Mouse (Mus musculus): ENCODE data around the gene Nr2f1.
A peak's percentile ranks its signal among the peaks of the same experiment; 100 is the strongest.

The Nr2f1 gene

DNA sequence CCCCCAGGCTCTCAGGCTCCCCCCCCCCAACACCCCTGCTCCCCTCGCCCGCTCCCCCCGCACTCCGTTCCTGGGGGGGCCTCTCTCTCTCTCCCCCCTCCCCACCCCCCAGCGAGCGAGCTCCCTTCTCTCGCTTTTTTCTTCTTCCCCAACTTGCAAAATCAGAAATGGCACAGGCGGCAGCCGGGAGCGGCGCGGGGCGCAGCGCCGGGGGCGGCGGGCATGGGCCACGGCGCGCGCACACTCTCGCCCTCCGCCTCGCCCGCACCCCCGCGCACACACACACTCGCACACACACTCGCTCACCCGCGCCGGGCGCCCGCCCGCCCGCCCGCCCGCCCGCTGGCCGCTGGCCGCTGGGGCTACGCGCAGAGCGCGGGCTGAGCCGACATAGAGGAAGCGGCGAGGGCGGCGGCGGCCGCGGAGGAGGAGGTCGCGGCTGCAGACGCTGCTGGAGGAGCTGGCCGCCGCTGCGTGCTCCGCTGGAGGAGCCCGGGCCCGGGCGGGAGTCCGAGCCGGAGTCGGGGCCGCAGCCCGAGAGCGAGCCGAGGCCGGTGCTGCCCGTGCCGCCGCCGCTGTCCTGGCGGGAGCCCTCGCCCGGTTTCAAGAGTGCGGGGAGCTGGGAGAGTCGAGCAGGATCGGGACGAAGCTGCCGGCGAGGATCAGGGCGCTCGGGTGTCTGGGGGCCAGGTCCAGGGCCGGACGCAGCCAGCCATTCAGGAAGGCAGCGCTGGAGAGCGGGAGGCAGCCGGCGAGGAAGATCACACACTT, 501 bp downstream of the Nr2f1 start:
- DNase-seq: peak; percentile 24

DNA sequence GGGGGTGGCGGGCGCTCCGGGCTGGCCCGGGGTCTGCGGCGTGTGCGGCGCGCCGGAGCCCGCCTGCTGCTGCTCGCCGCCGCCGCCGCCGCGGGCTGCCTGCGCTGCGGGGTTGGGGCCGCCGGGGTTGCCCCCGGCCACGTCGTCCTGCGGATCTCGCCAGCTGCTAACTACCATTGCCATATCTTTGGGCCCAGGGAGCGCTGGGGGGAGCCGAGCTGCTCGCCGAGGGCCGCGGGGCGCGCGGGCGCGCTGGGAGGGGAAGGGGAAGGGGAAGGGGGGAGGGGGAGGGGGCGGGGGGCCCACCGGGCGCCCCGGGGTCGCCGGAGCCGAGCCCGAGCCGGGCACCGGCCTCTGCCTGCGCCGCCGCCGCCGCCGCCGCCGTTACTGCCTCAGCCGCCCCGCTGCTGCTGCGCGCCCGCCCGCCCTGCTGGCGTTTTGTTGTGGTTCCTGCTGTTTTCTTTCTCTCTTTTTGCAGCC, 1.1 kb downstream of the Nr2f1 start:
- no peak for DNase-seq

DNA sequence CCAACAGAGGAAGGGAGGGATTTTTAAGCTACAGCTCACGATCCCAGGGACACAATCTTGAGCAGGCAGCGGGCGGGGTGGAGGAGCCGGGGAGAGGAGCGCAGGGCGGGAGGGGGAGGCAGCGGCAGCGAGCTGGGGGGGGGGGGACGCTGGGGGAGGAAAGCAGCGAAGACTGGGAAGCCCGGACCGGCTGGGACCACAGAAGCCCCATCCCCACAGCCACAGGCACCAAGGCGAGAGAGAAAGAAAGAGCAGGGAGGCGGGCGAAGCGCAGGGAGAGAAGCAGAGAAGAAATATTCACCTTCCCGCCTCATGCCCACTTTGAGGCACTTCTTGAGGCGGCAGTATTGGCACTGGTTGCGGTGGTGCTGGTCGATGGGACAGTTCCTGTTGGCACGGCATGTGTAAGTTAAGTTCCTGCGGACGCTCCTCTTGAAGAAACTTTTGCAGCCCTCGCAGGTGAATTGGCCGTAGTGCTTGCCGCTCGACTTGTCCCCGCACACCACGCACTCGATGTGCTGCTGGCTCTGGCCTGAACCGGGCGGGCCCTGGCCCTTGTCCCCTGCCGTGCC, 1.7 kb downstream of the Nr2f1 start:
- DNase-seq: no peak

DNA sequence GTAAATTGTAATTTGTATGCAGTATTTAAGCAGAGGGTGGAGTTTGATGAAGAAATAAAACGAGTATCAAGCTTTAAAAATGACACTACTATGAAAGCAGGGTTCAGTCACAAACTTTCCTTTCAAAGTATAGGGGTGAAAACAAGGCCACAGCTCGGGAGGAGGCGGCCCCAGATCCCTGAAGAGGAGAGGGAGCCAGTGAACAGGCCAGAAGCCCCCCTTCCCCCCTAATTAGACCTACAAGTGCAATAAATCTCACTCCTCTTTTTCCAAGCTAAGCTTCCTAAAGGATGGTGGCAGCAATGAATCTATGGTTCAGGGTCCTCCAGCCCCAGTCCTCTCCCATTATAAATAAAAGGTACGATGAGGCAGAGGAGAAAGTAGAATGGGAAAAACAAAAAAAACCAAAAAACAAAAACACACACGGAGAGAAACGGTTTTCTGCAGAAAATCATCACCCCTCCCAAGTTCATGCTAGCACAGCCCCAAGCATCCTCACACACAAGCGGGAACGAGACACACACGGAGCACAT, 2.2 kb downstream of the Nr2f1 start:
- DNase-seq: no peak

DNA sequence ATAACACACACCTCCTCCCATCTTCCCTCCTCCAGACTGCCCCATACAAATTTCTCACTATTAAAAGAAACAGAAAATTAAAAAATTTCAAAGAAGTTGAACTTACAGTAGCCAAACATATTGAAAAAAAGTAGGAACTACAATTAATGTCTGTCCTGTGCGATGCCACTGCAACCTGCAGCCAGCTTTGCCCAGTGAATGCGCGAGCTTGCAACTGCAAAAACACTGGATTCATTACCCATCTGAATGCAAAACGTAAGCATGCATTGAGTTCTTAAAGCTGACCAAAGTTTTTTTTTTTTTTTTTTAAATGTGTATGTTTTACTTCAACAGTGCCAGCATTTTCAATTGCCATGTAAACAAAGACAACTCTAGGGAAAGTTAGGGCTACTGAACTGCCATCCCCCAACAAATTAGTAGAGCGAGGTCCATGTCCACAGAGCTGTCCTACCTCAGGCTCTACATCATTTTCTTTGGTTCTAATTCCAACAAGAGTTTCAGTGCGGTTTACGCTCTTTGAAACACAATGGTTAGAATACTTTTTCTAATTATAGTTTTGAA, 3.2 kb downstream of the Nr2f1 start:
- no peak for DNase-seq

DNA sequence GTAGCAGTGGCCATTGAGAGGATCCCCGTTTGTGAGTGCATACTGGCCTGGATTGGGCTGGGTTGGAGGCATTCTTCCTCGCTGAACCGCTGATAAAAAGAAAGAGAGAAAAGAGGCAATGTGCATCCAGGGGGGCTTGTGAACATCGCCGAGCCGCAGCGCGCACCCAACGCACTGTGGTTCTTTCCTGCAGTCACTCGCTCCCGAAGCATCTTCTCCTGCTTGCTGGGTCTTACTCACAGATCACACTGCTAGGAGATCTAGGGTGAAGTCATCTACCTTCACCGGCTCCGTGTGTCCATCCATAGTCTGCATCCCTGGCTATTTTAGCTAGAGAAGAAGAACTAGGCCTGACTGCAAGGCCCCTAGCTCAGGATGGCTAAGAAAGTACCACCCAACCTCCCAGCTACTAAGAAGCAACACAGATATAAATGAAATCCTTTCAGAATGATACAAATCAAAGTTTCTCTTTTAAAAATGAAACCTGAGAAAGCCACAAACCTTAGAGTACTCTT, 3.9 kb downstream of the Nr2f1 start:
- DNase-seq: no peak

DNA sequence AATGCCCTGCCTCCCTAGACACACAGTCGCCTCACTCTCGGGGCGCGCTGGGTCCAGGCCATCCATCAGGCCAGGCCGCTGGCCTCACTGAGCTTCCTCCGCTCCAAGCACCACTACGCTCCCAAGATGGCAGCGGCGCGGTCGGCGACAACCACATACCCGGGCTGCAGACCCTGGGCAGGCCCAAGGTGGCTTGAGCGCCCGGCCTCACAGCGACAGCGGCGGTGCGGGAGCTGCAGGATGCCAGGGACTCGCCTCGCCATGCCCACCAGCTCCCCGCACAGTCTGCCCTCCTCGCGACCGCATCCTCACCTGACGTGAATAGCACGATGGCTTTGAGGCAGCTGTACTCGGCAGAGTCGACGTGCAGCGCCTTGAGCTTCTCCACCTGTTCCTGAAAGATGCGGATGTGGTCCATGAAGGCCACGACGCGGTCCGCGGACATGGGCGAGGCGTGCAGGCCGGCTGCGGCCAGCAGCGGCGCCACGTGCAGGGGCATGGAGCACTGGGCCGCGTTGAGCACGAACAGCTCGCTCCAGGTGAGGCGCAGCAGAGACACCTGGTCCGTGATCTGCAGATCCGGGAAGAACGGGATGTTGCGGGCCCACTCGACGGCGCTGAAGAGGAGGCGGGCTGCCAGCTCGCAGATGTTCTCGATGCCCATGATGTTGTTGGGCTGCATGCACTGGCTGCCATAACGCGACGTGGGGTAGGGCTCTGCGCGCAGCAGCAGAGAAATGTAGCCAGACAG, 4.5 kb downstream of the Nr2f1 start:
- no peak for DNase-seq

DNA sequence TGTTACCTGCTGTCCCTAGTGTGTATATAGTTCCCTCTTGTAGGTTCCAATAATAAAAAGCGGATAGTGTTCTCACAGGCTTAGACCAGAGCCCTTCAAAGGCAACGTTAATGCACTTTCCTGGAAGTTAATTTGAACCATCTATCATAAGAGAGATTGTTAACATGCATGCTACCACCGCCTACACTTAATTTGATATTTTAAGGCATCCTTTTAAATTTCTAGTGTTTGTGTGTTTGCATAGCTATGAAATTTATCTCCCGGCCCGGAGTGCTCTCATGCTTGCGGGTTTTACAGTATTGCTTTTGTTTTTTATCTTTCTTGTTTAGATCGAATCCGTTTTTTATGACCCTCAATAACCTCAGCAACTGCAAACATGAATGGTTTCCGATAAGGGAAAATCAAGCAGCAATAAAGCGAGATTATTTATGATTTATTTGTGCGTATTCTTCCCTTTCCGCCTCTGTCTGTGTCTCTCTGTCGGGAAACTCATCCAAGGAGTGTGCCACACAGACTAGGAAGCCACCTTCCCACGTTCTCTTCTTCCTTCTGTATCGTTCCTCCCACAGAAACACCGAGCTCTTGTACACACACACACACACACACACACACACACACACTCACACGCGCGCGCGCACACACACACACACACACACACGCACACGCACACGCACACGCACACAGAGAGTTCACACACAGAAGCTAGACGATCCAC, 5.3 kb downstream of the Nr2f1 start:
- DNase-seq: no peak

DNA sequence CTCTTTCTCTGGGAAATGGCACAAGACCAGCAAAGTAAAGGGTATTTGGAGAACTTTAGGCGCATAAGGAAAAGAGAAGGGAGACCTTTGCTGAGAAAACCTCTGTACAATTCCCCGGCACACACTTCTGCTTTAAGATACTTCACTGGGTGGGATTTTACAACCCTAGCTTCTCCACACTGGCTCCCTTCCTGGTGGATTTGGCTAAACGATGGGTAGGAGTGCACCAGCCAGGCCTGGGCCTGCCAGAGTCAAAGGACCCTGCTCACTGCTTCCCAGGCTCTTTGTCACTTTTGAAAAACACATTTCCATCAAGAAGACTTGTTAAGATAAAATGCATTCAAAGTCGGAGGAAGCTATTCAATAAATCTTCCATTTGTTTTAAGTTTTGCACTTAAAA, 6.3 kb downstream of the Nr2f1 start:
- DNase-seq: no peak

DNA sequence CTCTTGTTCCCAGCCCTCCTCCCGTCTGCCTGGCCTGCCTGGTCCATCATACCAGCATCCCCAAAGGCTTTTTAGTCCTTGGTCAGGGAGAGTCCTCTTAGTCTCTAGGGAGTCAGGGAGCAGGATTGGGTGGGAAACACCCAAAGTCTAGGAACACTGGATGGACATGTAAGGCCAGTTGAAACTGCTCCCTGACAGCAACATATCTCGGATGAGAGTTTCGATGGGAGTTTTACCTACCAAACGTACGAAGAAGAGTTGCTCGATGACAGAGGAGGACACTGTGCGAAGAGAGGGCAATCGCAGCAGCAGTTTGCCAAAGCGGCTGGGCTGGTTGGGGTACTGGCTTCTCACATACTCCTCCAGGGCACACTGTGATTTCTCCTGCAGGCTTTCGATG, 10.0 kb downstream of the Nr2f1 start:
- DNase-seq: no peak

DNA sequence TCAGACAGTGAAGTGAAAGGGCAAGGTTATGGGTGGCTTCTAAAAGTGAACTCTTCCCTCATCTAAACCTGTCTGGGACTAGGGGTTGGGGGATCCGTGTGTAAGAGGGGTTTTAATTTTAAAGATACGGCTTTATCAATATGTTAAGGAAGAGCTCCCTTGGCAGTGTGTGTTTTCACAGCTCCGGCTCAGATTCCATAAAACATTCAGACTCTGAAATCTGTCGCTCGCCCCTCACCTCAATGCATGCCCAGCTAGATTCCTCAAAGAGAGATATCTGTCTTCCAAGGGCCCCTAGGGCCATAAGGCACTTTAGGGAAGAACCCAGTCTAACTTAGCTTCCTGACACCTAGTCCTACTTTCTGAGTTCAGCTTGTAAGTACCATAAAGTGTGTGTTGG, 11.7 kb downstream of the Nr2f1 start:
- DNase-seq: no peak

DNA sequence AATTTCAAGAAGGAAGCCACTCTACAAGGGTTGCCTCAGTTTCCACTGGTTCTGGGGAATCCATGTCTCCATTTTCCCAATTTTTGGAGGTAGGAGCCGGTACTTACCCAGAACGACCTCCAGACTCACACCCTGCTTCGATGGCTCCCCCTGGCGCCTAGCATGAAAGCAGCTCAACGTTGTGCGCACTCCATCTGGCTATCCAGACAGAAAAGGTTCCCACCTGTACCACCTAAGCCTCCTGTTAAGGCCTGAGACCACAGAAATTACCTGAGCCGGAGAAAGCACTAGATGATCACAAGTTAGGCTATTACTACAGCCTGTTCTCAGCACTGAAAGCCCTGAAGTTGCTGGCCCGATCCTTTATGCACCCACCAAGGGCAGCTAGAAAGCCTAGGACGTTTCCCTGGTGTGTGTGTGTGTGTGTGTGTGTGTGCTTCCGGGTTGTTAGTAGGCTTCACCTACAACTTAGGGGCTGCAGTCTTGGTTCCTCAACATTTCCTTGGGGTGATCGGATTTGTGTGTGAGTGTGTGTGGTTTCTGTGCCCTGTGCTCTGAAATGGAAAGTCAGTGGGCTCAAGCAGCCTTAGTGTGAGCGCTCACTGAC, 13.1 kb downstream of the Nr2f1 start:
- no peak for DNase-seq

DNA sequence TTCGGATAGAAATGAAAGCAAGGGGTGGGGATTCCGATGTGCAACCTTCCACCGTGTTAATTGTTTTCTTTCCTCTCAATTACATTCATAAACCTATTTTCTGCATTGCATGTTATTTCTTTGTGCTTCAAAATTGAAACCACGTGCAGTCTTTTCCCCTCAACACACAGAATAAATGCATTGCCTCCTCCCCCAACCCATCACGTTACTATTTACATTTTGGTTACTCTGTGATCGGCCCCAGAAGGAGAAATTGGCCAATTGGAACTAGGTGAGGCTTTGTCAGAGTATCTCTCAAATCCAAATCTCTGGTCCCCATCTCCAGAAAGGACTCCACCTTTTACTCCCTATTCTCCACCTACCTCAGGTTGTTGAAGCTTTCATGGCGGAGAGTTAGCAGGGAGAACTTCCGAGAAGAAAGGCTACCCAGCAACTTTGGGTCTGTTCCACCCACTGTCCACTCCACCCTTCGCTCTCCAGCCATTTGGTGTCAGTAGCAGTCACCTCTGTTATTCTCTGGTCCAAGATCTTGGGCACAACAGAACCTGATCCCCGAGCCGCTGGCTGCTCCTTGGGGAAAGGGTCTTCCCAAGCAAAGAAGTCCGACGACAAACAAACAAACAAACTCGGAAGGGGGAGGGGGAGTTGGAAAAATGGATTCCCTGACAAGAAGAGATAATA, 14.6 kb downstream of the Nr2f1 start:
- no peak for DNase-seq

DNA sequence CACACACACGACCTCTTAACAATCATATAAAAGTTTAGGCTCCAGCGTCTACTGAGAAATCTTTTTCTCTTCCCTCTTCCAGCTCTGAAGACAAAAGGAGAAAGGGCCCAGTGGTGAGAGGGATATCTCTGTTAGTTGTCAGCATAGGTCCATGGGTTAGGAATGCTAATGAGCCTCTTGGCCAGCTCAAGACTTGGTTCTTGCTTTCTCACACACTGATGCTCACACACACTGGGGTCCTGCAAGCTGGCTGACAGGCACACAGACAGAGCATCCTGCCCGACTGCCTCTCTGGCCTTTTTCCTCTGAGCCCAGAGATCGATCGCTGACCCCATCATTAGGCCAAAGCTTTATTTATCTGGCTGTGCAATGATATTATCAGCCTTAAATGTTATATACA, 15.6 kb downstream of the Nr2f1 start:
- no peak for DNase-seq

DNA sequence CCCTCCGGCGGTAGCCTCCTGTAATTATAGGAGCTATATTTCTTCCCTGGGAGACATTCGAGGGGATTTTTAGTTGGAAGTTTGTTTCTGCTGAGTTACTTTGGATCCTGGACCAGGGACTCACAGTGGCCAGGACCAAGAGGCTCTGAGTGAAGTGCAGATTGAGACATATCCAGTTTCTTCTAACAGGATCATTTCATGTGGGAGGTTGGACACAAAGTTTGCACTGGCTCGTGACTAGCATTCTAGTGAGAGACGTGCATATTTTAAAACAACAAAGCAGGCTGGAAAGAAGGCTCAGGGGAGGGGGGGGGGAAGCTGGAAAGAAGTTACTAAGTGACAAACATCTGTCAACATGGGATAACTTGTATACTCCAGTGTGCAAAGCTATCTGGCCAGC, 16.6 kb downstream of the Nr2f1 start:
- no peak for DNase-seq

DNA sequence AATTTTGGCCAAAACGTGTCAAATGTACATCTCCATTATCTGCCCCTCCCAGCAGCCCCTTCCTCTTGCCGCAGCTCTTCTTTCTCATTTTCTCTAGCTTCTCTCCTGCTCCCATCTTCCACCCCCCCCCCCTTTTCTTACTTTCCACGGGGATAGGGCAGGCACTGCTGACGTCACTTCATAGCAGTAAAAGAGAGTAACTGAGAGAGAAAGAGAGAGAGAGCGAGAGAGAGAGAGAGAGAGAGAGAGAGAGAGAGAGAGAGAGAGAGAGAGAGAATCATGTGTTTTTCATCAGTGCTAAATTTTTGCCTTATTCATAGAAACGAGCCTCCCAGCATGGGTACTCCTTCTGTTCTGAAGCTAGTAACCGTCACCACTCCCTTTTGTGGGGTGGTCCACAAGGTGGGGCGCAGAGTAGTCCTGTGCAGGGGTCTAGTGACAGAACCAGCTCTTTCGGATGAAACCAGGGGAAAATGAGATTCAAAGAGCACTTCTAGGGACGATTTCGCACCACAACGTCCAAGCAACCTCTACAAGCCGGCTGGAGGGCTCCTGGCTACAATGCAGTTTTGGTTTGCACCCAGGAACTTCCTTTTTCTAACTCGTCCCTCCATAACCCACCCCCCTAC, 17.5 kb downstream of the Nr2f1 start:
- no peak for DNase-seq

DNA sequence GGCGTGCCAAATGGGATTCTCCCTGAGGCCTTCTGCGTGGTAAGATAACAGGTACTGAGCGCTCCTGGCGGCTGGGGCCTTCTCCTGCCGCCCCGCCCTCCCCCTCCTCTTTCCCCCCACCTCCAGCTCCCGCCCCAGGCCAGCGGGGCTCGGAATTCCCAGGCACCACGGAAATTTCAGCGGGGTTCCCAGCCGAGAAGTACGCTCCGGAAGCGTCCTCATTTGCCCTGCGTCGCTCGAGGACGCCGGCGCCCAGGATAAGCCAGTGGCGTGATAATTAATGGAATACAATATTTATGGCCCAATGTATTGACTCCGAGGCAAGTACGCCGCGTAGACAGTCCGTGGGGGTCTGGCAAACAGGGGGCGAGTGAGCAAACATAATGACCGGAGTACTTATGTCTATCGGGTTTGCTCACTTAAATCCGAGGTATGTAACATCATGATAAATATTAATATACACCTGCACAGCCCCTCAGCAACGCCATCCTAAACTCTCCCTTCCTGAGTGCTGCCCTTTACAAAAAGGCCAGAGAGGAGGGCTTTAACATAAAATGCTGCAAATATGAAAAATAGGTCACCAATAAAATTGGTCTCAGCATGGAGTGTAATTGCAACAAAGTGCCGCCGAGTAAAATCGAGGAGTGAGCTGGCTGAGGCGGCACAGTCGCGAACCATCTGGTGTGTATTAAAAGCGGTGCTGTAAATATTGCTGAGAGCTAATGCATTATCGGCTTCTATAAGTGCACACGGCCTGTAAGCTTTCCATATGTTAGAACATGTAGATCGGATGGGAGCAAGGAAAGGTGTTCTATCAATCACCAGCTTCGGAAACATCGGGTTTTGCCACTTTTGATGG, 18.3 kb downstream of the Nr2f1 start:
- no peak for DNase-seq

DNA sequence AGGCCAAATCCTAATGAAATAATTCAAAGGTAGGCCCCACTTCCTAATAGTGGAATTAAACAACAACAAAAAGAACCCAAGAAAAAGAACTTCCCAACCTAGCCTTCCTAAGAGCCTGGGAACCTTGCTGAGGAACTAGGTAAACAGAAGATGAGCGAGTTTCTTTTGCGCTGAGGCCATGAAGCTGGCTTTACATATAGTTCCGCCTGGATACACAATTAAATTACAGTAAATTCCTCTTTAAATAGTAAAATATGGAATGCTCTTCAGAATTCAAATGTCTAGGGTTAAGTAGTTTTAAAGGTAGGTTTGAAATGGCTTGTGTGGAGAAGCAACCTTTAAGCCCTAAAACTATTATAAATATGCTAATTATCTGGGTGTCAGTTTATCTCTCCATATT, 19.3 kb downstream of the Nr2f1 start:
- DNase-seq: no peak

DNA sequence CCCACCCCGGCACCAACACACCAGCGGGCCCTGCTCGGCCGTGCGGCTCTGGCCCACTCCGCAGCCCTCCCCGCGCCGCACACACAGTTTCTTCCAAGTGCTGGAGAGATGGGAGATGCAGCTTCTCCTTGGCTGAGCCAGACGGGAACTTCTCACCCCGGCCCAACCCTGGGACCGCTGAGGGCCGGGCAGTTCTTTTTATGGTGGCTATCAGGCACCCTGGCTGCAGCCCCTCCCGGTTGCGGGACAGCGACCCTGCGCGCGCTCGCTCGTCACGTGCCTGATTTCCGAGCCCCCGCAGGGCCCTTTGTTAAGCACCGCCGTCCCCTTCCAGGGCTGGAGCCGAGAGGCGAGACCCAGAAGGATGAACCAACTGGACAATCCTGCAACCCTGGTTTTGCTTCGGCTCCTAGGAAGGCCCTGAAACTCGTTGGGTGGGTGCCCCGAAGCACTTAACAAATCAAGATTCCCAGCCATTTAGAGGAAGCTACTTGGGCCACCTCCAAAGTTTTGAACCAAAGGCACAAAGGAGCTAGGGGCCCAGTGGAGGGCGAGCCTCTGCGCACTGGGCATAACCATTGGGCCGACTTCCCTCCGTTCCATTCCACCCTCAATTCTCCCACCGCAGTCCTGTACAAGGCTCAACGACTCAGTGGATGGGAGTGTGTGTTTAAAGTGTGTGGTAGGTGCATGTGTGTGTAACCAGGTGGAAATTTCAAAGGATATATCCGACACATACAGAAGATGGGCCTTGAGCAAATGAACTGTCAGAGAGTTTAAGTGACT, 20.1 kb downstream of the Nr2f1 start:
- DNase-seq: no peak
